Mouse (Mus musculus) myocyte (in vitro differentiated cells): ENCODE measurements around the gene Slc5a10.

ENCODE experiments used
- CEBPB ChIP-seq: IDR thresholded peaks from 2 replicates; pipeline ENCODE4 v1.6.1; 2011; ENCODE audit warnings: mild to moderate bottlenecking, moderate library complexity; ENCODE audit not compliant: poor library complexity, insufficient read depth, severe bottlenecking
- E2F4 ChIP-seq: IDR thresholded peaks from one replicate; pipeline ENCODE4 v1.6.1; 2011; ENCODE audit warnings: mild to moderate bottlenecking, control low read depth, moderate library complexity; ENCODE audit not compliant: insufficient read depth
- MYOD1 ChIP-seq, 3 experiments: IDR thresholded peaks; one replicate each; pipeline ENCODE4 v1.6.1; 2011; ENCODE audit warnings: control low read depth in 2 of 3, low read depth in 2 of 3, mild to moderate bottlenecking in 2 of 3, moderate library complexity in 1 of 3; ENCODE audit not compliant: insufficient read length in 2 of 3, control insufficient read depth in 1 of 3
- MYOG ChIP-seq, 3 experiments: IDR thresholded peaks; one replicate each; pipeline ENCODE4 v1.6.1; 2011; ENCODE audit warnings: control low read depth in 2 of 3, low read depth in 2 of 3, mild to moderate bottlenecking in 2 of 3; ENCODE audit not compliant: insufficient read length in 2 of 3, control insufficient read depth in 1 of 3, insufficient read depth in 1 of 3
- POLR2A ChIP-seq: IDR thresholded peaks from one replicate; pipeline ENCODE4 v1.6.1; 2011; ENCODE audit warnings: low read depth, mild to moderate bottlenecking, control low read depth, moderate library complexity; ENCODE audit not compliant: insufficient read length
- POLR2AphosphoS2 ChIP-seq: IDR thresholded peaks from one replicate; pipeline ENCODE4 v1.6.1; 2011; ENCODE audit warnings: low read depth, control low read depth; ENCODE audit not compliant: insufficient read length
- REST ChIP-seq: IDR thresholded peaks from one replicate; pipeline ENCODE4 v1.6.1; 2011; ENCODE audit warnings: mild to moderate bottlenecking, control low read depth, moderate library complexity; ENCODE audit not compliant: insufficient read depth, insufficient read length
- TCF12 ChIP-seq: IDR thresholded peaks from one replicate; pipeline ENCODE4 v1.6.1; 2011; ENCODE audit warnings: mild to moderate bottlenecking, control low read depth; ENCODE audit not compliant: poor library complexity, insufficient read depth, severe bottlenecking
- TCF3 ChIP-seq: IDR thresholded peaks from one replicate; pipeline ENCODE4 v1.6.1; 2011; ENCODE audit warnings: low read depth, control low read depth; ENCODE audit not compliant: insufficient read length
- USF1 ChIP-seq: IDR thresholded peaks from one replicate; pipeline ENCODE4 v1.6.1; 2011; ENCODE audit warnings: low read depth, mild to moderate bottlenecking, control low read depth, moderate library complexity

DNA sequence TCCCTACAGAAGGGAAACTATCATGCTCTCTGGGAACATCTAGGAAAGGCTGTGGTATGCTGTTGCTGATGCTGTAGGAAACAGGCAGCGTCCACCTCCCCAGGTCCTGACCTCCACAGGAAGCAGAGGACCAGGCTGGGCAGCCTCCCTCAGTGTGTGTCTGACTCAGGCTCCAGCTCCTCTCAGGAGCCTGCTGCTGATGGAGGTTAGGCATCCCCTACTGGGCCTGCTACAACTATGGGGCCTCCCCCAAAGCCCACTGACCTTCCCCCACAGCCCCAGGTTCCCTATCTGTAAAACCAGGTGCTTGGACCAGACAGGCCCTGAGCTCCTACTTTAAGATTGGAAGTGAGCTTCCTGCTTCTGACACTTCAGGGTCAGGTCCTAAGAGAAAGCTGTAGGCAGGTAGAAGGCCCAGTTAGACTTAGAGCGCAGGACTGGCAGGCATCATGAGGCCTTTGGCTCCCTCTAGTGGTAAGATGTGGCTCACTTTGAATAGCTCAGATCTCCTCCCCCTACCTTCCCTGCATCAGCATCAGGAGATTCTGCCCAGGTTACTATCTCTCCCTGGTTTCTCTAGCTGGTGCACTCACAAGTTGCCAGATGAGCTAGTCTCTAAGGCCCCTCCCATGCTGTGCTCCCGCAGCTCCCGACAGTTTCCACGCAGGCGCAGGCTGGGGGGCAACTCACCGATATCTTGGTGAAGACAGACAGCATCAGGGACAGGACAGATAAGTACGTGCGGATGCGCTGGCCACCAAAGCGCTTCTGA lies 6.1 kb downstream of the Slc5a10 start:
- TF ChIP-seq E2F4 (no peak), USF1 (no peak), CEBPB (no peak), POLR2A (no peak), MYOG (IDR thresholded peaks at IDR 0.05; ENCODE audit: control insufficient read depth in 1 of 3, insufficient read depth in 1 of 3, insufficient read length in 2 of 3, low read depth in 2 of 3) (no peak), TCF3 (no peak), TCF12 (no peak), MYOD1 (IDR thresholded peaks at IDR 0.05; ENCODE audit: control insufficient read depth in 1 of 3, insufficient read length in 2 of 3, low read depth in 2 of 3) (no peak), REST (no peak), POLR2AphosphoS2 (no peak)
